Mouse (Mus musculus) bone marrow macrophage, adult 2 months (primary cell): ENCODE results near the gene Commd1.

ENCODE experiments used
- CTCF ChIP-seq: IDR thresholded peaks from 2 replicates; pipeline ENCODE4 v1.5.1; 2012; ENCODE audit warnings: low read depth, mild to moderate bottlenecking, low read length, moderate library complexity
- POLR2A ChIP-seq: IDR thresholded peaks from 2 replicates; pipeline ENCODE4 v1.6.1; 2012; ENCODE audit warnings: mild to moderate bottlenecking, low read depth, low read length, borderline replicate concordance

- no peak for TF ChIP-seq POLR2A
- no peak for TF ChIP-seq CTCF
Measured at GRCm38 (mm10) chr11:22995461-22995860, 13.3 kb upstream of the Commd1 start.
